In the genomic region with DNA sequence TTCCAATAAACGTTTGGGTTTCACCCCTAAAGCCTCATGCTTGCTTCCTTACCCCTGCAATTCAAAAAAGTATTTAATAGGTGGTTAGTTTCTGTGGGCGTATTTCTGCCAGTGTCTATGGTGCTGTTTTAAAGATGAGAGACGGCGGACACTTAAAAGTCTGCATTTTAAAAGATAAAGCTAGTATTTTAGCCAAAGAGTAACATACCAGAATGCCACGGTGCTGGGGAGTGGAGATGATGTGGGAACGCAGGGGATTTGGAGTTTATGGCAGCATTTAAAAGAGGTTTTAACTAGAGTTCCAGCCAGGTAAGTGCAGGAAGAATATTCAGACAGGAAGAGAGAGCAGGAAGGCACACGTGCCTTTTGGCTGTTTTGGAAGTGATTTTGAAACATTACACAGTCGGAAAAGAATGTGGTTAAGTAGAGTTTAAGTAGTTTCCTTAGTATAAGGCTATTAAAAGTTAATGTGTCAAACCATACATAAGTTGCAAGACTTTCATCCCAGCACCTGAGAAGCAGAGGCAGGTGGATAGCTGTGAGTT, we compare ENCODE assay signal across 8 mouse cellular contexts. TPM values are rescaled to one million over a fixed set of nuclear protein-coding genes. Genes with fewer than 3 reads are reported as not detected.
DNase-seq lines count a peak whose midpoint lies in the region; ATAC-seq and TF ChIP-seq lines count a peak whose summit lies in the region.

No protein-coding gene starts in this region.

- no peak for TF ChIP-seq CTCF in lung, embryonic 14.5 days (IDR thresholded peaks at IDR 0.05; ENCODE audit: low read depth)
- TF ChIP-seq CTCF in intestine, postnatal 0 days (IDR thresholded peaks at IDR 0.05; ENCODE audit: low read depth), result no peak

- no peaks in the 10 kb centered on the region for H3K27me3 ChIP-seq in lung, embryonic 14.5 days (ENCODE audit: insufficient read depth, low read length)
- H3K27me3 ChIP-seq in embryonic facial prominence, embryonic 13.5 days, result no peaks in the 10 kb centered on the region
- H3K27me3 ChIP-seq in intestine, postnatal 0 days (replicated peaks; ENCODE audit: control insufficient read depth, insufficient read depth, low read length), result no peaks in the 10 kb centered on the region
- no peaks in the 10 kb centered on the region for H3K27me3 ChIP-seq in neural tube, embryonic 15.5 days (replicated peaks)

- DNase-seq in lung, embryonic 14.5 days, result peak; percentile 43
- DNase-seq in lung, postnatal 36 days, result no peak
- no peak for DNase-seq in urinary bladder, postnatal 14 days (ENCODE audit: low spot score)
- no peak for DNase-seq in left cerebral cortex, postnatal 36 days (ENCODE audit: low spot score in 2 of 2)
- DNase-seq in right cerebral cortex, postnatal 4 days, result no peak

- H3K4me3 ChIP-seq in lung, embryonic 14.5 days (ENCODE audit: low read depth, low read length), result peak overlapping the region; percentile 81
- H3K4me3 ChIP-seq in embryonic facial prominence, embryonic 13.5 days, result peak overlapping the region; percentile 90
- peak overlapping the region; percentile 72 for H3K4me3 ChIP-seq in intestine, postnatal 0 days (ENCODE audit: low read depth, low read length)
- peak overlapping the region; percentile 80 for H3K4me3 ChIP-seq in neural tube, embryonic 15.5 days (replicated peaks)

- 6% methylated on average over 8 of the region's 8 CpGs for WGBS in lung, embryonic 14.5 days
- 8% methylated on average over 8 of the region's 8 CpGs for WGBS in embryonic facial prominence, embryonic 13.5 days
- 4% methylated on average over 8 of the region's 8 CpGs for WGBS in intestine, postnatal 0 days
- WGBS in neural tube, embryonic 15.5 days, result 10% methylated on average over 8 of the region's 8 CpGs

- H3K9me3 ChIP-seq in lung, embryonic 14.5 days (ENCODE audit: low read depth, low read length), result no peaks in the 10 kb centered on the region
- H3K9me3 ChIP-seq in embryonic facial prominence, embryonic 13.5 days, result no peaks in the 10 kb centered on the region
- H3K9me3 ChIP-seq in intestine, postnatal 0 days (ENCODE audit: control insufficient read depth), result no peaks in the 10 kb centered on the region
- no peaks in the 10 kb centered on the region for H3K9me3 ChIP-seq in neural tube, embryonic 15.5 days (replicated peaks)

- no peak for ATAC-seq in lung, embryonic 14.5 days (ENCODE audit: insufficient read depth)
- ATAC-seq in embryonic facial prominence, embryonic 13.5 days (ENCODE audit: insufficient number of reproducible peaks, insufficient read depth, low FRiP score, low TSS enrichment, low read depth), result no peak
- no peak for ATAC-seq in intestine, postnatal 0 days
- ATAC-seq in neural tube, embryonic 15.5 days (ENCODE audit: low FRiP score), result no peak

- H3K4me1 ChIP-seq in lung, embryonic 14.5 days (ENCODE audit: insufficient read depth), result 0 out of 2 replicates have a peak, but pooled peaks cover 4% of the 10 kb centered on the region
- H3K4me1 ChIP-seq in embryonic facial prominence, embryonic 13.5 days, result peaks cover 32% of the 10 kb centered on the region
- peaks cover 7% of the 10 kb centered on the region; the same call in 1 of the 2 replicates for H3K4me1 ChIP-seq in intestine, postnatal 0 days (replicated peaks; ENCODE audit: control insufficient read depth, insufficient read depth, low read length)
- peaks cover 32% of the 10 kb centered on the region for H3K4me1 ChIP-seq in neural tube, embryonic 15.5 days

- H3K4me2 ChIP-seq in lung, embryonic 14.5 days, result peak overlapping the region; percentile 69
- H3K4me2 ChIP-seq in embryonic facial prominence, embryonic 13.5 days, result peak overlapping the region; percentile 67
- peak overlapping the region; percentile 77 for H3K4me2 ChIP-seq in intestine, postnatal 0 days (replicated peaks; ENCODE audit: low read depth)
- H3K4me2 ChIP-seq in neural tube, embryonic 15.5 days, result peak overlapping the region; percentile 71

- peak overlapping the region; percentile 95 for H3K27ac ChIP-seq in lung, embryonic 14.5 days (ENCODE audit: low read depth)
- H3K27ac ChIP-seq in embryonic facial prominence, embryonic 13.5 days, result peak overlapping the region; percentile 91
- peak overlapping the region; percentile 75; the same call in 1 of the 2 replicates for H3K27ac ChIP-seq in intestine, postnatal 0 days (ENCODE audit: low read depth, low read length)
- H3K27ac ChIP-seq in neural tube, embryonic 15.5 days (replicated peaks), result peak overlapping the region; percentile 84; the same call in 1 of the 2 replicates

- peaks cover 34% of the 10 kb centered on the region for H3K36me3 ChIP-seq in lung, embryonic 14.5 days (ENCODE audit: insufficient read depth)
- peaks cover 33% of the 10 kb centered on the region for H3K36me3 ChIP-seq in embryonic facial prominence, embryonic 13.5 days
- peaks cover 21% of the 10 kb centered on the region for H3K36me3 ChIP-seq in intestine, postnatal 0 days (ENCODE audit: control insufficient read depth, insufficient read depth)
- H3K36me3 ChIP-seq in neural tube, embryonic 15.5 days, result peaks cover 17% of the 10 kb centered on the region

- H3K9ac ChIP-seq in lung, embryonic 14.5 days, result peak overlapping the region; percentile 80
- H3K9ac ChIP-seq in embryonic facial prominence, embryonic 13.5 days, result peak overlapping the region; percentile 80
- H3K9ac ChIP-seq in intestine, postnatal 0 days (ENCODE audit: low read depth, low read length), result peak overlapping the region; percentile 78
- H3K9ac ChIP-seq in neural tube, embryonic 15.5 days (replicated peaks), result peak overlapping the region; percentile 59

- intact Hi-C loops in left cerebral cortex, postnatal 36 days (cut with DNase I), result loop anchor here (10.0 kb wide), 1 partner anchor 1063 kb away; no protein-coding TSS in a partner anchor

RNA-seq across cellular contexts. Expression of a gene that starts 1.1 kb away (rescaled TPM):
- polyA plus RNA-seq in lung, embryonic 14.5 days (2014; fragmentation: Nextera tagmentation; extraction: Ambion mirVana), result 235 and 246 TPM in 2 replicates
- 245 and 261 TPM in 2 replicates for polyA plus RNA-seq in embryonic facial prominence, embryonic 13.5 days (2015; fragmentation: Nextera tagmentation; extraction: Ambion mirVana)
- 144 and 151 TPM in 2 replicates for polyA plus RNA-seq in intestine, postnatal 0 days (2015; fragmentation: Nextera tagmentation; extraction: Ambion mirVana)
- 96.4 and 125 TPM in 2 replicates for polyA plus RNA-seq in neural tube, embryonic 15.5 days (2015; fragmentation: Nextera tagmentation; extraction: Ambion mirVana)
- 100 to 1,000 TPM; 152 to 199 TPM for total RNA-seq in left cerebral cortex, postnatal 36 days (2021)

RNA-seq across cellular contexts. Expression of a gene that starts 8.7 kb away (rescaled TPM):
- polyA plus RNA-seq in lung, embryonic 14.5 days (2014; fragmentation: Nextera tagmentation; extraction: Ambion mirVana), result 21.7 and 22.9 TPM in 2 replicates
- polyA plus RNA-seq in embryonic facial prominence, embryonic 13.5 days (2015; fragmentation: Nextera tagmentation; extraction: Ambion mirVana), result 32.3 and 35.6 TPM in 2 replicates
- polyA plus RNA-seq in intestine, postnatal 0 days (2015; fragmentation: Nextera tagmentation; extraction: Ambion mirVana), result 12.9 and 14.0 TPM in 2 replicates
- 18.1 and 21.1 TPM in 2 replicates for polyA plus RNA-seq in neural tube, embryonic 15.5 days (2015; fragmentation: Nextera tagmentation; extraction: Ambion mirVana)
- total RNA-seq in left cerebral cortex, postnatal 36 days (2021), result 10 to 100 TPM; 17.3 to 25.0 TPM
